Mouse (Mus musculus): ENCODE data around the gene Adgrf1. TPM values are rescaled to one million over a fixed set of nuclear protein-coding genes. Genes with fewer than 3 reads are reported as not detected.
"Not testable (repeated sequence)": the region's sequence is repeated elsewhere in the genome, so short reads cannot be mapped to it uniquely, and the experiment has no call there.

The Adgrf1 gene
- total RNA-seq, 2 experiments from 2014 or later, result not detected

DNA sequence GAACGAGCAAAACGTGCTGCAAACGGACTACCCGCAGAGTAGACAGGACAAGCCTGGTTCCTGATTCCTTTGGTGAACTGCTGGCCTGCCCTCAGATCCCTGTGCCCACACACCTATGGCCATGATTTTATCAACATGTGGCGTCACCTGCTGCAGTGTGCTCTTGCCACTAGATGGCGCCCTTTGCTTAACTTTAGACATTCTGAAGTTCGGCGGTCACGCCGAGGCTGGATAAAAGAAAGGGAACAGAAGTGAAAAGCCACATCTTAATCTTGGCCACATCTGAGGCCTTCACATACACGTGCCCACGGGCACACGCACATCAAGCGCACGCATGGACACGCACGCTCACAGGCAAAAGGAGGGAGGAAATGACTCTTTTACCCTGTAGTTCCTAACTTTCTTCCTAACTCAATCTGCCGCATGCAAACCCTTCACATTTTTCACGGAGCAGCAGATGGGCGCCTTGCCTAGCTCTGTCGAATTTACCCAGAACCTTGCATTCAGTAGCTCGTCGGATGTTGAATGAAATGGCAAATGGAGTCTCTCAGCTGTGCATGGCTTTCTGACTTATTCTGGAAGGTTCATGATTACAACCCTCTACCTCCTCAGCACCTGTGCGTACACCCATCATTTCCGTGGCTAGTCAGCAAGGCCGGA lies 4.8 kb upstream of the Adgrf1 start:
- DNase-seq, result peak; percentile 56 to 57
- intact Hi-C loops (cut with DNase I), result loop anchor here (1.0 to 10.0 kb wide), 2 partner anchors 195 to 339 kb away; no protein-coding TSS in a partner anchor

DNA sequence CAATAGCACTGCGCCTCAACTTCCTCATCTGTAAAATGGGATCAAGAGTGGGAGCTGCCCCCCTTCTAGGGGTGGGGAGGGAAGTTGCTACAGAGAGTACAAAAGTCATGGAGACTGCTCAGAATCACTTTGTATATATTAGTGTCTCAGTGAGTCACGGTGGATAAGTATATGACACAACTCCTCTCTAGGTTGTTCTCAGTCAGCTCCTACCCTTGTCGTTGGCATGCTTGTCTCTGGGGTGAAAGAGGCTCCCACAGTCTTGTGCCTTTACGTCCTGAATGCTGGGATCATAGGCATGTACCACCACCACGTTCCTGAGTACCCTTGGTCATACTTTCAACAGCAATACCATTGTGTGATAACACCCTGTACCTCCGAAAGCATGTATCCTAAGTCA lies 4.2 kb upstream of the Adgrf1 start:
- intact Hi-C loops (cut with DNase I), result loop anchor here (1.0 to 10.0 kb wide), 2 partner anchors 194 to 339 kb away; no protein-coding TSS in a partner anchor
- no peak for DNase-seq

DNA sequence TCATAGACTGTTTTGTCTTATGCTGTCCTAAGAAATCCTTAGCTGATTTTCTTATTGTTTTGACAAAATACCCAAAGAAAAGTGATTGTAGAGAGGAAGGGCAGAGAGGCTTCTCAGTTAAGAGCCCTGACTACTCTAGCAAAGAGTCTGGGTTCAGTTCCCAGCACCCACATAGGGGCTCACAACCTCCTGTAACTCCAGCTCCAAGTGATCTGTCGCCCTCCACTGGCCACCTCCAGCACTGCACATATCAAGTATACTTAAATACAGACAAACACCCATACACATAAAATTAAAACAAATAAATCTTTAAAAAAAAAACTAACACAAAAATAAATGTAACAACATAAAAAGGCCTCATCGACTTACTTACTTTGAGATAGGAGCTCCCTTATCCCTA lies 3.5 kb upstream of the Adgrf1 start:
- intact Hi-C loops (cut with DNase I), result loop anchor here (10.0 kb wide), 1 partner anchor 338 kb away; no protein-coding TSS in a partner anchor
- no peak for DNase-seq

DNA sequence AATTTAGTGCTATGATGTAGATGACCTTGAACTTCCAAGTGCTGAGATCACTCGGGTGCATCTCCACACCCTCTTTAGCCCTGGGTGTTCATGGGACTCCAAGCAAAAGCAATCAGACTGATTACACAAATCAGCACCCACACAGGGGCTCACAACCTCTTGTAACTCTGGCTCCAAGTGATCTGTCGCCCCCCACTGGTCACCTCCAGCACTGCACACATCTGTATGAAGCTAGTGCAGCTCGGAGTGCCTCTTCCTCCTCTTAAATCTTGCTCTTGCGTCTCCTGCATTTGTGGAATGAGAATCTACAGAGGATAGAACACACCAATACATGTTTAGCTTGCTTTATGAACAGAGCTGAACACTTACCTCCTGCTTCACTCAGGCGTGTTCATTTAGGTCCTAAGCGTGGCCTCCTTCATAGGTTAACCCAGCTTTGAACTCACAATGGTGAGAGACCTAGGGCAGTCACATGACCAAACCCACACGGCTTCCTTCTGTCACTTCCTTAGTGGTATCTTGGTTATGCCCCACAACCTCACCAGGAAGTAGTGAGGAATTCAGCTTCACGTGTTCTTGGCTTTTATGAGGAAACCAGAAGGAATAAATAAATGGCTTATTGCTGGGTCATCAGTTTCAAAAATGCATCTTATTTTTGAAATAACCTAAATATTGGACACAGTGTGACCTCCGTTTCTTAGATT lies 2.9 kb upstream of the Adgrf1 start:
- intact Hi-C loops (cut with DNase I), result loop anchor here (10.0 kb wide), 1 partner anchor 338 kb away; no protein-coding TSS in a partner anchor
- no peak for DNase-seq

DNA sequence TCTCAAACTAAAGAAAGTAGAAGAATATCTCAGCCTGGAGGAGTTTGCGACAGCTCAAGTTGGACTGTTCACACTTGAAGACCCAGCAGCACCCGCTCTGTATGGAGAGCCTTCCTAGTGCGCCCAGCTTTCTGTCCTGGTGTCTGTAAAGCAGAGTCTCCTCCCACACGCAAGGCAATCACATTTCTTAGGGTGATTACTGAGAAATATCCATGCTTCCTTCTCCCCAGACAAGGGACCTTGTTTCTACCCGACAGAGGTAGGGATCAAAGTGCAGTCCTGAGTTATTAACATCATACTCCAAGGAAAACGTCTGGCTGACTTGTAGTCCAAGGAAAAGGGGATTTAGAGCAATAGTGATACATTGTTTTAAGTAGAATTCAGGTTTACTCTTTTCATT lies 6.1 kb downstream of the Adgrf1 start:
- DNase-seq, result no peak
- intact Hi-C loops (cut with DNase I), result no loop called here

DNA sequence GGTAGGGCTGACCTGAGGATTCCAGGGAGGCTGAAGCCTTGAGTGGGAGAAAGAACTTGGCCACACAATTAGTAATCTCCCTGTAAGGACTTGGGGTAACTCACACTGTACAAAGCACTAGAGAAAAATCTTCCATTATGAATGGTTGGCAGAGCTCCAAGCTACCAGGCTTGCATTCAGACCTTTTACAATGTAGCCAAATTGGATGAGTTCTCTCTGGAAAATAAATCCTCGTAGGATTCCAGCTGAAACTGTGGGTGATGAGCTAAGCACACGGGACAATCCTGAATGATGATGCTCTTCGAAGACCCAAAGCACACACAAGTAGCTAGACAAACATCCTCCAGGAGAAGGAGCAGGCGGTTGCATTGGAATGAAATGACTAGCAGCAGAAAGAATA lies 7.1 kb downstream of the Adgrf1 start:
- DNase-seq, result no peak
- intact Hi-C loops (cut with DNase I), result no loop called here

DNA sequence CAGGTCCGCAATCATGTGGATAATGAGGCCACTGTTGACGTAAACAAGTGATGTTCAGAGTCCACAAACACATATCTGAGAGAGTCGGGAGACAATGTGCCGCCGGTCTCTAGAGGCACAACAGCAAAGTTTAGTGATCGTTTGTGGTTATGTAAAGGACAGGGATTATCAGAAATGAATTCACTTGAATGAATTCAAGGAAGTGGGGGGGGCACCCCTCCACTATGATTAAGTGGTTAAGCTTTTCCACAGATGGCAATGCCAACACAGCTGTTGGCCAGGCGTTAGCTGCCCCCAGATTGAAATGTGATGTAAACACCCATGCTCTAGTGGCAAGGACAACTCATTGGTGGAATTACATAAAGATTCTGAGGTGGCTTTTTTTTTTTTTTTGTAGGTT lies 9.5 kb downstream of the Adgrf1 start:
- intact Hi-C loops (cut with DNase I), result no loop called here
- no peak for DNase-seq

DNA sequence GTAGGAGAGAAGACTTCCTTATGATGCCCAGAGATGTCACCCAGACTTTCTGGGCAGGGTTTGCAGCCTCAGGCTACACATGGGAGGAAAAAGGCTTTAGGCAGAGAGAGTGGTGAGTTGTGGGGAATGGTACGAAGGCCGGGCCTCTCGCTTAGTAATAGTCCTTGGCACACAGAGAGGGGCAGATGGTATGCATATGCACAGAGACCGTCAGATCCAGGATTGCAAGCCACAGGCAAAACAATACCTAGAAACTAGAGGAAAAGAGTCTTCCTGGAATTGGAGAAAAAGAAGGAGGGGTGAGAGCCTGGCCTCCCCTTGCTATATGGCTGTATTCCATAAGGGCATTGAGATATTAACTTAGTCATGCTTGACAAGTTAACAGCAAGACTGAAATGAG lies 12.2 kb downstream of the Adgrf1 start:
- intact Hi-C loops (cut with DNase I), result no loop called here
- no peak for DNase-seq

DNA sequence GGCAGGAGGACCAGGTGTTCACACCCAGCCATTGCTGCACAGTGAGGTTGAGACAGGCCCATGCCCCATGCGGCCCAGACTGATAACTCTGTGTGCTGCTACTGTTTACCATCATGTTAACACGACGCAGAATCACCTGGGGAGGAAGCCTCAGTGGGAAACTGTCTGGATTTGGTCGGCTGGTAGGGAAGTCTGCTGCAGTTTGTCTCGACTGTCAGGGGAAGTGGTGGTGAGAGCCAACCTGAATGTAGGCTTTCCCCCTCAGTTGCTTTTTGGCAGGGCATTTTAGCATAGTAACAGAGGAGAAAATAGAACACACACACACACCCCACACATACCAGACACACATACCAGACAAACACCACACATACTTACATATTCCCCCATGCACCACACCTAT lies 12.7 kb downstream of the Adgrf1 start:
- DNase-seq, result no peak
- intact Hi-C loops (cut with DNase I), result no loop called here

DNA sequence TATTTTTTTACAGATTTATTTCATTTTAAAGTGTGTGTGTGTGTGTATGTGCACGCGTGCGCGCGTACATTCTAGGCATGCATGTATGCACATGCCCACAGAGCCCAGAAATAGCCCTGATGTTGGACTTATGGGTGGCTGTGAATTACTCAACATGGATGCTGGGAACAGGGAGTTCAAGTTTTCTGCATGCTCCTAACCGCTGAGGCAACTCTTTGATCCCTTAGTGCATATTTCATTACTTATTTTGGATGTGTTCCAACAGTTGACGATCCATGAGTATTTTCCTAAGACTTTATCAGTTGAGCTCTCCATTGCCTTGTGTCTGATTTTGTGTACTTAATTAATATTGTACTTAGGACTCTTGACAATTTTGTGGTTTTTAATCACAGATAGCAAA lies 29.4 kb downstream of the Adgrf1 start:
- intact Hi-C loops (cut with DNase I), result no loop called here
- no peak for DNase-seq

DNA sequence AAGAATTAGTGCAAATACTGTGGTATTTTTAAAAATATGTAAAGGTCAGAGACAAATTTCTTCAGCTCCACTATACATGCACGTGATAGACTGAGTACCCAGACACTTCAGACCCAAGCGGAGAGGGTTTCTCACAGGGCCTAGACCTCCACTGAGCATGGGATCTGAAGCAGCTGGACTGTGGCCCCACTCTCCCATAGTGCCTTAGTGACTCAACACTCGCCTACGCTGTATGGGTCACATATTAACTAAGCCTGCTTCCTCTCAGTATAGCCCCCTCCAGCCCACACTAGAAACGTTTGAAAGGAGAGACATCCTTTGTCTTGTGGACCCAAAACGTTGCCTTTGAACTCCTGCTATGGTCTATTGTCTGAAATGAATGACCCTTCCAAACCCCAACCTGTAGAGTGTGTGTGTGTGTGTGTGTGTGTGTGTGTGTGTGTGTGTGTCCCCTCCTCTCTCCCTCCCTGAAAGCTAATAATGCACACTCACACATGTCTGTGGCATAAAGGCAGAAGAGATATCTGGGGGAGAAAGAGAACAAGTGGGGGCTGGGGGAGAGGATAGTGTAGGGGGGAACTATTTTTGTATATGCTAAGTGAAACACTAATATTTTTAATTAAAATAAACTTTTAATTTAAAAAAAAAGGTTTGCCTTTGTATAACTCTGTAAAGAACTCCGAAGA lies 56.0 kb downstream of the Adgrf1 start:
- no peak for DNase-seq
- intact Hi-C loops (cut with DNase I), result loop anchor here (5.0 kb wide), 1 partner anchor 131 kb away; no protein-coding TSS in a partner anchor

DNA sequence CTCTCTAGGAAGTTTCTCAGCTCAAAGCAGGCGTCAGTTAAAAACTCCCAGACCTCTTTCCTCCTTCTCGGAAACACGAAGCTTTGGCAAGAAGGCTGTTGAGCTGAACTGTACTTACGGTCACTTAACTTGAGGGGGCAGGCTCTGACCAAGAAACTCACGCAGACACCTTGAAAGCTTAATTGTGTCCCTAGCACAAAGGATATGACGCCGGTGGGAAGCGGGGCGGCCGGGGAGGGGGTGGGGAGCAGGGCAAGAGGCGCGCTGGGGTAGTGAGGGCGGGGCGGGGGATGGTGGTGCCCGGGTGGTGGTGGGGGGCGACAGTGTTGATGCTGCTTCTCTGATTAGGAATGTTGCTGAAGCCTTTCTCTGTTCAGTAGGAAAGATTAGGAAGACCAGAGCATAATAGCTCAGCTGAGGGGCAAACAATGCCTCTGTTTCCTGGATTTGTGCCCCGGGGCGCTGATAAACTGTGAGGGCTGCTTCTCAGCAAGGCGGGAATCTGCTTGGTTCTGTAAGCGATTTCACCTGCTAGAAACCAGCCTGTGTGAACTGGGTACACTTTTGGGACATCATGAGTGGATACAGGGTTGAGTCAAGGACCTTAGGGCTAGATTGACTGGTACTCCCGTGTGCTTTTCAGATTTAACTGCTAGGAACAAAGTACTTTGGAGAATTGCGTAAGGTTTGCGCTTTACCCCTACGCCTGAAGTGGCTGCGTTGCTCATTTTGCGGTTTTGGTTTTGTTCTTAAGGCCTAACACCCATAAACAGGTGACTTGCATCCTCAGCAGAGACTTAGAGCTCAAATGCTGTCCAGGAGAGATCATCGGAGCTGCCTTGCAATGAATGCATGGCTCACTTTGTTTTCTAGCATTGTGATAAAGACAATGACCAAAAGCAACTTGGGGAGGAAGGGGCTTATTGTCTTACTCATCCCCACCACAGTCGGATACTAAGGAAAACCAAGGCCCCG lies 56.9 kb downstream of the Adgrf1 start:
- intact Hi-C loops (cut with DNase I), result loop anchor here (5.0 kb wide), 1 partner anchor 130 kb away; no protein-coding TSS in a partner anchor
- DNase-seq, result peak; percentile 15 to 29

DNA sequence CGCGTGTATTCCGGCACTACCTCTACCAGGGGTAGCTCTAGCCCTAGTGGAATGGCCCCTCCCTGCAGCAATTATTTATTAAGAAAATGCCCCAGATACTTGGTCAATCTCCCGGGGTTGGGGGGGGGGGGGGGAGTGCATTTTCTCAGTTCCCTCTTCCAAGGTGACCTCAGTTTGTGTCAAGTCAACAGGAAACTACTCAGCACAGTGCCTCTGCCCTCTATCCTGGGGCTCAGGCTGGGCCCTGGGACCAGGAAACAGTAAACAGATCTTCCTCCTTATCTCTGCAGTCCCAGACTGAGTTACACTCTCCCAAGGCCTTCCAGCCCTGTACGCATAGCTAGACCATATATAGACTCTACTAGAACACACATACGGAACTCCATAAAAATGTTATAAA lies 57.7 kb downstream of the Adgrf1 start:
- intact Hi-C loops (cut with DNase I), result loop anchor here (5.0 kb wide), 1 partner anchor 129 kb away; no protein-coding TSS in a partner anchor
- DNase-seq, result no peak

DNA sequence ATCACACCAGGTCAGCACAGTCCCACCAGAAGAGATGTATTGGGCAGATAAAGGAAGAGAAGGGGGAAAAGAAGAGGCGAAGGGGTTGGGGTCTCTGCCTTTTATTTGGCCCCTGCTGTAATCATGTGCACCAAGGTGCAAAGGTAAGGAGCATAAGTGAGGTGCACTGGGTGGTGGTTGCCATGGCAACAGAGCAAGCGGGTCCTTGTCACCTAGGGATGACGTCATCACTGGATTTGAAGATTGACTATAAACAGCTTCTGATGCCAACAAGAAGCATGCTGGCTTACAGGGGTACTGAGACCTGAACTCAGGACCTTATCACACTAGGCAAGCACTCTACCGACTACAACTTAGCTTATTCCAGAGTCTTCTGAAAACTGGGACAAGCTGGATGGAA lies 59.1 kb downstream of the Adgrf1 start:
- DNase-seq, result no peak
- intact Hi-C loops (cut with DNase I), result loop anchor here (5.0 kb wide), 1 partner anchor 128 kb away; no protein-coding TSS in a partner anchor

DNA sequence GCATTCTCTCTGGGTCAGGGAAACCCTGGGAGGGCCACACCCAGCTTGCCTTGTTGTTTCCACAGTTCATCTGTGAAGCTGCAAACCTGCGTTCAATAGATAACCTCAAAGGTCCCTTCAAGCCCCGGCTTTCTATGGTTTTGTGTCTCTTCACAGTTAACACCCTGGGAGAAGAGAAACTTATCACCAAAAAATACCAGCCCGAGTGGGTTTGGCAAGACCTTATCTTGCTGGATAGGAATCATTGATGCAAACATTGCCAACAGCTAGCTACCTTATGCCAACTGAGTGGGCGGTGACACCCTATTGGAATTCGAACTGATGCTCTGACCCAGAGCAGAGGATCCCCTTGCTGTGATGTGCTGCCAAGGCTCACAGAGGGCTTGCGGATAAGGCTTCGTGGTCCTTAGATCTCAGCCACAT lies 59.6 kb downstream of the Adgrf1 start:
- no peak for DNase-seq
- intact Hi-C loops (cut with DNase I), result loop anchor here (5.0 kb wide), 1 partner anchor 128 kb away; no protein-coding TSS in a partner anchor

DNA sequence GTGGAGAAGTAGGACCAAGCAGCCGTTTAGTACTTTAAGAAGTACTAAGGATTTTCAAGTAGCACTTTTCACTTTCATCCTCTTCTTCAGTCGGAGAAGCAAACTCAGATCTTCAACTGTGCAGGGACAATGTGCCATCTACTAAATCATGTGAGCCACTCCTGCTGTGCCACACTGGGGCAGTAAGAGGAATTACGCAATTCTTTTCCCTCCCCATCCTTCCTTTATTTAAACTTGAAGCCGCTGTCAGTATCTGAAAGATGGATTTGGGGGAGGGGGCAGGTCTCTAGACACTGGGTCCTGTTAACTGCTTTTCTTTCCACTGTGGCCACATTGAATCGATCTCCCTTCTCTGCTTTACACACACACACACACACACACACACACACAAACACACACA lies 62.6 kb downstream of the Adgrf1 start:
- intact Hi-C loops (cut with DNase I), result no loop called here

DNA sequence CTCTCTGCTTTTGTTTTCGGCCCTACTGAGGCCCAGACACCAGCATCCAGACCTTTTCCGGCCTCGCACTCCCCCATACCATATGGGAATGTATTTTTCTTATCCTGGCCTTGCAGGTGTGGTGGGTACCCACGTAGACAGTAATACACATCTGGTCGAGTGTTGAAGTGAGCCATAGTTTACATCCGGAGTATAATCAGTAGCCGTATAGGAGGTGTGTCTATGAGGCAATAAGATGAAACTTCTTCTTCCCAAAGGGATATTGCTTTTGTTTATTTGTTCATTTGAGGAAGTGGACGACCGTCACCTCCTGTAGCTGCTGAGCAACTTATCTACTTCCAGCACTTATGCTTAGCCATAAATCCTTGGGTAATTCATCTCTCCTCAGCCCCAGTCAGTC lies 63.9 kb downstream of the Adgrf1 start:
- intact Hi-C loops (cut with DNase I), result no loop called here
- DNase-seq, result no peak

More for the DNA sequence above, 62.6 kb downstream of the Adgrf1 start:
- DNase-seq, result no peak

DNA sequence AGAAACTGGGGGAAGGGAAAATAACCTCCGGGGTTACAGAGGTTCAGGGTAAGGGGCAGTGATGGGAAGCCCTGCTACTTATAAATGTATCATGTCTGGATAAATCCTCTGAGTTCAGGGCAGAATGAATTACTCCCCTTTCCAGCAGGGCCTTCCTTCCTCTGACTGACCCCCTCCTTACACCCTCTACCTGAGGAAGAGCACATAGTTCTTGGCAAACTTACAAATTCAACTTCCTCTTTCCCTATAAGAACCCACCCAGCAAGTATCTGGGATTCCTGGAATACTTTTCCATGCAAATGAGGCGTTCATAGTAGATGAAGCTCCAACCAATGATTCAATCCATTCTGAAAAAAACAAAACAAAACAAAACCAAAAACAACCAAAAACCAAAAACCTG lies 67.5 kb downstream of the Adgrf1 start:
- intact Hi-C loops (cut with DNase I), result no loop called here
- no peak for DNase-seq

DNA sequence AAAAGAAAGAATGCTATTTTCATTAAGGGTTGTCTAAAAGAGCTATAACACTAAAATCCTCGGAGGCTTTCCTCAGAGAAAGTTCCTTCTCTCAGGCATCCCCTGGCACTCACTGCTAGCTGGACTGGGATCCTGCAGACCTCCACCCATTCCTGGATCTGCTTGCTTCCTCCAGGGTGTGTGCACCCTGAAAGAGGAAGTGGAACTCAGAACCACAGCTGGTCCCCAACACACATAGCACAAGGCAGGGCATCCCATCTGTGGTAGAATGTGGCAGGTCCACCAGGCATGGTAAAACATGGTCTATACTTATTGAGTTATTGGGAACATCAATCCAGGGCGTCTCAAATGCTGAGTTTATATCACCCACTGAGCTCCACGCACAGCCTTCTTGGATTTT lies 68.2 kb downstream of the Adgrf1 start:
- intact Hi-C loops (cut with DNase I), result no loop called here
- DNase-seq, result peak in 1 of 2 experiments; percentile 5

DNA sequence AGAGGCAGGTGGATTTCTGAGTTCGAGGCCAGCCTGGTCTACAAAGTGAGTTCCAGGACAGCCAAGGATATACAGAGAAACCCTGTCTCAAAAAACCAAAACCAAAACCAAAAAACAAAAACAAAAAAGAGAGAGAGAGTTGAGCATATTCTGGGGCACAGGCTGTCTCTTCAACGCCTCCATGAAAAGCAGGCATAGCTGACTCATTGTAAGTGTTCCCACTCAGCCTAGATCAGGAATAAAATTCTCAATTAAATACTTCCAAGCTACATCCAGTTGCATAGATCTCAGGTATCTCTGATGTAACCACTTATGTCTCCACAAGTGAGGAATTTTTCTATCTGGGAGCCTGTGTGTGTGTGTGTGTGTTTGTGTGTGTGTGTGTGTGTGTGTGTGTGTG lies 76.4 kb downstream of the Adgrf1 start:
- intact Hi-C loops (cut with DNase I); DNase-seq: not testable (repeated sequence)

Measured in gastrocnemius, postnatal 36 days (tissue).